Mouse (Mus musculus) heart, postnatal 4 days (tissue): Measurements from ENCODE around the gene Serpinb1b. TPM values are rescaled to one million over a fixed set of nuclear protein-coding genes. Genes with fewer than 3 reads are reported as not detected.
"Not testable (repeated sequence)": the region's sequence is repeated elsewhere in the genome, so short reads cannot be mapped to it uniquely, and the experiment has no call there.

ENCODE experiments used
- DNase-seq: peaks from one replicate; pipeline ENCODE4 v3.0.0; 2021
- total RNA-seq, 2 experiments: library from RNA; stranded (reverse); gene quantifications; 2 replicates each; pipeline ENCODE4 v1.2.3; 2021

The Serpinb1b gene
- not detected for total RNA-seq

DNA sequence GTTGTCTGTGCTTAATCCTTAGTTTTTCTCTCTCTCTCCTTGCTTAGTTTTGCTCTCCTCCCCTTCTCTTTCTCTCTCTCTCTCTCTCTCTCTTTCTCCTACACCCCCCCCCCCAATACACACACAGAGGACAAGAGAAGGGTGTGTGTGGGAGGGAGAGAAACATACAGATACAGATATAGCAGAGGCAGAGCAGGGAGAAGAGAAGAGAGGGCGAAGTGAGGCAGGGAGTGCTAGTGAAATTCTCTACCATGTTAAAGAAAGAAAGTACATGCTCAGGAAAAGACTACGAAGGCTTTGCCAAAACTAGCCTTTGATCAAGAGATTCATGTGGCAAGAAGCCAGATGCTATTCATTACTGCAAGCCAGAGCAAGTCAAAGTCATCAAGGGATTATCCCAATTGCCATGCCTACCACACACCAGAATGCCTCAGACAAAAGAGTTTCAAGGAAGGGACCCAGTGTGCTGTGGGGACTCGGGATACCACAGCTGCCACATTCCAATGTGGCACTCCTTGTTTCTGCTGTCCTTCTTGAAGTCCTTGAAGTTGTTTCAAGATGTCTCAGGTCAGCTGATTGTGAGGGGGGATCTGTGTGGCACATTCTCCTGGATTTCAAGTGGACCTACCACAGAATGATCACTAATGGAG lies at the start of gene Serpinb1b:
TSS of gene Serpinb1b (plus strand) at position 520 of the 650 bp plus-strand sequence.
- DNase-seq = no peak

DNA sequence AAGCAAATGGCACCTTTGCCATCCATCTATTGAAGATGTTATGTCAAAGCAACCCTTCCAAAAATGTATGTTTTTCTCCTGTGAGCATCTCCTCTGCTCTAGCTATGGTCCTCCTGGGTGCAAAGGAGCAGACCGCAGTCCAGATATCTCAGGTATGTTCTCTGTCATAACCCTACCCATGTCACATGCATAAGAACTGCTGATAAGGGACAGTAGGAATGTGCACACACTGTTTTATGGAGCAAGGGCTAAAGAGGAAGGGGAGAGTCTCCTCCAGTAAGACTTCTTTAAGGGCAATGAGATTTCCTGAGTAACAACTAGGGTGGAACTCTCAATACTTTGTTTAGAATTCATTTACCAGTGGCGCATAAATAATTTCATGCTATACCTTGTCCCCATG lies 48.9 kb upstream of the Serpinb1b start:
- DNase-seq = not testable (repeated sequence)

DNA sequence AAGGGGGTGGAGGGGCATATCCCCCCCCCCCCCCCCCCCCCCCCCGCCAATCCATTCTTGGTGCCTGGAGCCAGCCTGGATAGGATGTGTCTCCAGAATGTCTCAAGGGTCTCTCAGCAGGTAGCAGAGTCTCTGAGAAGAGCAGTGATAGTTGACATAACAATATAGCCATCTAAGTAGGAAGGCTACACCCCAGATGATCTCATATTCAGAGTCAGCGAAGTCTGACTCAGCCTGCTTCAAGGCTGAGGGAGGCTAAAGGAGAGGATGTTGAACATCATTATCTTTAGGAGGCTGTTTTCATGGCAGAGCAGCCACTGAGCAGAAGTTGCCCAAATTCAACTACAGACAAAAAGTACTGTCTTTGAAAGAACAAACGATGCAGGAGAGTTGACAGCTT lies 48.1 kb upstream of the Serpinb1b start:
- no peak for DNase-seq

DNA sequence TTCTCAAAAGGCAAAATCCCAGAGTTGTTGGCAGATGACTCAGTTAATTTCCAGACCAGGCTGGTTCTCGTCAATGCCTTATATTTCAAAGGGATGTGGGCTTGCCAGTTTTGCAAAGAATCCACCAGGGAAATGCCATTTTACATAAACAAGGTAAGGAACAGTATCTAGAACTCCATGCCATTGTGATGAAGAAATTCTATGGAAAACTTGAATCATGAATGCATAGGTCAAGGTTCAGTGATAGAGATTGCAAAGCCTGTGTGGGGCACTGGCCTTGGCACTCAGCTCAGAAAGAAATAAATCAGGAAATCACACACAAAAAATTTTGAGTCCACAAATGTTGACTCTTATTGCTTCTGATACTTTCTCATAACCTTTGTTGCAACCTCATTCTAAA lies 42.9 kb upstream of the Serpinb1b start:
- DNase-seq = no peak

DNA sequence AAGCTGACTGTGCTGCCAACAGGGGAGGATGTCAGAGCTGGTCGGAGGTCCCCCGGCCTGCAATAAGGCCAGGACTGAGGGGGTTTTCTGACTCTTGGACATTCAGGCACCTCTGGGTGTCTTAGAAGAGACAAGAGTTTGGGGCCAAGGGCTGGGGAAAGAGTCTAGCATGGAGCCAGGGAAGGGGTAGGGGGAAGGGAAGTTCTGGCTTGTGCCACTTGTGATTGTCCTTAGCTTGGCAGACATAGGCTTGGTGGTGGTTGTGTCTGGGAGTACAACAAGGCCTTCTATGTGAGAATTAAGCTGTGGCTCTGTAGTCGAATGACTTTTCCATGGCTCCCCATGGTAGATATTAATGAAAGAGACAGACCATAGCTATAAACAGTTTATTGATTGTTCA lies 34.8 kb upstream of the Serpinb1b start:
- no peak for DNase-seq

DNA sequence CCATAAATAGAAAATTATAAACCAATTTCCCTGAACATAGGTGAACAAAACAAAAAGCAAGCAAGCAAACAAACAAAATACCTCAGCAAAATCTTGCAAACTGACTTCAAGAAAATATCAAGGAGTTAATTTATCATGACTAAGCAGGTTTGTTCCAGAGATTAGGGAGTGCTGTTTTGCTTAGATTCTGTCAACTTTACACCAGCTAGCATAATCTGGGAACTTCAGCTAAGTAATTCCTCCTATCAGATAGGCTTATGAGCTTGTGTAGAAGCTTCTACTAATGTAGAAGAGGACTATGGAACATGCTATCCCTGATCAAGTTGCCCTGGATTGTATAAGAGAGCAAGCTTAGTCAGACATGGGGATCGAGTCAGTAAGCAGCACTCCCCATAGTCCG lies 31.1 kb upstream of the Serpinb1b start:
- DNase-seq = no peak

DNA sequence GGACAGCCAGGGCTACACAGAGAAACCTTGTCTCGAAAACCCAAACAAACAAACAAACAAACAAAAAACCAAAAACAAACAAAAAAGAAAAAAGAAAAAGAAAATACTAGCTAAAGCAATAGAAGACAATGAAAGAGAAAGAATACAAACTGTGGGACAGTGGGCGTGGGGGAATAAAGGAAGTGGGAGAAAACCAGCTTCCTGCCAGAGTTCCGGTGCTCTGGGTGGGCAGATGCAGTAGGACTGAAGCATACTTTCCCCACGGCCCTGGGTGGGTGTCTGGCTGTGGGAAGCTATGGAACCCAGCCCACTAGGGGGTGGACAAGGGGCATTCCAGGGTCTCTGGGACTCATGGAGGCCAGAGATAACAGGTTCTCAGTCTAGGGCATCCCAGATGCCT lies 30.2 kb upstream of the Serpinb1b start:
- no peak for DNase-seq

DNA sequence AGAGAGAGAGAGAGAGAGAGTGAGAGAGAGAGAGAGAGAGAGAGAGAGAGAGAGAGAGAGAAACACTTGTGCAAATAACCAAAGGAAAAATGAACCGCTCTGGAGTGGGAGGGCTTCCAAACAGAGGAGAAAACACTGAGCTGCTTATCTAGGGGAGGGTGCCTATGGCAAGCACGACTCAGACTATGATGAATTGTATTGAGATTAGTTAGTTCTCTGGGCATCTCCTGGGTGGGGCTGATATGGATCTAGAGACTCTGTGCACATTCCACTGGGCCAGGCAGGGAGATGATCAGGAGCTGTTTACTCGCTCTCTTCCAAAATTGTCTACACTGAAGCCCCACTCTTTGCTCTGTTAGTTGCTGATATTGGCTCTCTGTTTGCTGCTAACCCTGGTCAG lies 26.7 kb upstream of the Serpinb1b start:
- DNase-seq = no peak

DNA sequence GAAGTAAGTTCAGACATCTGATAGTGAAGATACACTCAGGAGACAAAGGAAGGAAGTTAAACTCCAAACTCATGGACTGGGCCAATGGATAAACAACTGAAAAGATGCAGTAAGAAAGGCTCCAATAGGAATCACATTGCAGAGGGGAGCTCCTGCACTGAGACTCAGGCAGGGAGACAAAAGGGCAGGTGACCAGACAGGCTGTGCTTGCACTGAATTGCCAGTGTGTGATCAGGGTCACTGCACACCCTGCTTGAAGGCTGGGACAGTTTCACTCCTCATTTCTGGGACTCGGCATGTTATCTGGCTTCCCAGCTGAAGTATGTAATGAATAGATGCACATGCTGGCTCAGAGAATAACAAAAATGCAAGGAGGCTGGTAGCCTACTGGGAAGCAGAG lies 15.3 kb upstream of the Serpinb1b start:
- DNase-seq = no peak

DNA sequence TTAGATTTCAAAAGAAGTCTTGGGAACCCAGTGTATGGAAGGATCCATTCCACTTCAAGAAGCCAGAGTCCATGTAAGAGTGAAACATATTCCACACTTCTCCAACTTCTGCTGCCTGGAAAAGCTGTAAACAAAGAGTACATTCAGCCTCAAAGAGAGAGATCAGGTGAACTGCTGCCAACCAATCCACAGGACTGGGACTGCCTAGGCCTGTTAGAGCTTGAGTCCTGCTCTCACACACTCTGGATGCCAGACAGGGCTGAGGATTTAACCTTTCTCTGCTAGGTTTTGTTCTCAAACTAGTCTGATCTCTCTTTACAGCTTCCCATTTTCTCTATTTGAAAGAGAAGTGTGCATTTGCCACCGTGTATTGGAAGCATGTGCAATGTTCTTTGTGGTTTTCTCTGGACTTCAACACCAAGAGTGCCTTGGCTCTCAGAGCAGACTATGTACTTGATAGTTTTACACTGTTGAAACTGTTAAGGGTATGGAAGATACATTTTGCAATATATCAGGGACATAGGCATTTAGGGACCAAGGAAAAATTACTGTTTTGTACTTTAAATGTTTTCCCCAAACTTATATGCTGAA lies 10.9 kb upstream of the Serpinb1b start:
- no peak for DNase-seq

DNA sequence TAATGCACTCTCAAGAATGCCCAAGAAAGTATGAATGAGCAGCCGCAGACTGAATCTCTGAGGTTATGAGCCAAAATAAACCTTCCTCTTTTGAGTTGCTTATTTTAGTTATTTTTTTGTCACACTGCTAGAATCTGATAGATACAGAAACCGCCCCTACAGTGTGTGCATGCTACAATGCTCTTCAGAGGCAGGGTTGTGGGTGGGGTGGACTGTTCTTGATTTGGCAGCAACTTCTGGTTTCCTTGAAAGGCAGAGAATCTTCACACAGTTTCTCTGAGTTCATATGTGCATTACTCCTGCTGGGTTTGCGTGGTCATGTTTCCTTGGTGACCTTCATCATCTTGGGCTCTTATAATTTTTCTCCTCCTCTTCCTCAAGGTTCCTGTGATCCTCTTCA lies 10.2 kb upstream of the Serpinb1b start:
- DNase-seq = no peak

DNA sequence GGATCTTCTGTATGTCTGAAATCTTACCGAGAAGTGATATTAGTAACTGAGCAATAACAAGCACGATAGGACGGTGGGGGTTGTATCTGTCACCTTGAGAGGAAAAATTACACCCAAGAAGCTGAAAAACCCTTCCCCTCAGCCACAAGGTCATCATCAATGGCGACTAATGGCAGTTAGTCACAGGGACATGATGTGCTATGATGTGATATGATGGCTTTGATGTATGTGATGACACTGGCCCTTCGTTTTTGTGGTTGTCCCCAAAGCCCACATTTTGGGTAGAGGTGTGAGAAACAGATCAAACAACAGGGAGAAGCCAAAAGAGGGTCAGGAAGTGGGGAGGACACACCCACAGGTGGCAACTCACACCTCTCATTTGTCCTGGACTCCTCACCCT lies 6.6 kb upstream of the Serpinb1b start:
- no peak for DNase-seq

DNA sequence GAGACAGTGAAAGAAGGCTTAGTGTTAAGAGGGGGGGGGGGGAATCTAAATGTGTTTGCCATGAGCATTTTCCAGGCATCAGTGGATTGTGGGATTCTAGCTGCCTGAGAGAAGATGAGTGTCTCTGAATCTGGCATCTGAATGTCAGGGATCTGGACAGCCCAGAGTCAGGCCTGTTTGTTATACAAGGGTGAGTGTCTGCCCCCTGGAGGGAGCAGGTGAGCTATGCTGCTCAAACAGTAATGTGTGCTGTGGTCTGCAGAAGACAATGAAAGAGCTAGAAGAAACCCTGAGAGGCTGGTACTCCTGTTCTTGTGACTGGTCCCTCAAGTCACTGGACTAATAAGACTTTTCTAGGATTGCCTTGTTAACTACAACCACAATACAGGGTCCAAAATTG lies 4.3 kb upstream of the Serpinb1b start:
- DNase-seq = peak; percentile 71

DNA sequence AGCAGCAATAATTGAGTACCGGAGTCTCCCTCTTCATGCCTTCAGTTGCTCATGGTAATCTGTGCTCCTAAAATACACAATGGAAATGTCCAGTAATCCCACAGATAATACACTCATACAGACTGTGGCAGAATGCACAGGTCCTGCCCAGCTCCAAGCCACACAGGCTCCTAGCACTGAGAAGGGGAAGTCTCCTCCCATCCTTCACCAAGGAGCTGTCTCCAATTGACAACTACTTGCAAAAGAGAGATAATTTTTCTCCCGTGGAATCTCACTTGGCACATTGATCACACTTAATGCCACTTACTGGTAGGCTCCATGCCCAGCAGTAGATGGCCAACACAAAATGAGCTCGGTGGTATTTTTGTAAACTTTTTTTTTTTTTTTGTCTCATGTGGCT lies 2.1 kb upstream of the Serpinb1b start:
- no peak for DNase-seq

DNA sequence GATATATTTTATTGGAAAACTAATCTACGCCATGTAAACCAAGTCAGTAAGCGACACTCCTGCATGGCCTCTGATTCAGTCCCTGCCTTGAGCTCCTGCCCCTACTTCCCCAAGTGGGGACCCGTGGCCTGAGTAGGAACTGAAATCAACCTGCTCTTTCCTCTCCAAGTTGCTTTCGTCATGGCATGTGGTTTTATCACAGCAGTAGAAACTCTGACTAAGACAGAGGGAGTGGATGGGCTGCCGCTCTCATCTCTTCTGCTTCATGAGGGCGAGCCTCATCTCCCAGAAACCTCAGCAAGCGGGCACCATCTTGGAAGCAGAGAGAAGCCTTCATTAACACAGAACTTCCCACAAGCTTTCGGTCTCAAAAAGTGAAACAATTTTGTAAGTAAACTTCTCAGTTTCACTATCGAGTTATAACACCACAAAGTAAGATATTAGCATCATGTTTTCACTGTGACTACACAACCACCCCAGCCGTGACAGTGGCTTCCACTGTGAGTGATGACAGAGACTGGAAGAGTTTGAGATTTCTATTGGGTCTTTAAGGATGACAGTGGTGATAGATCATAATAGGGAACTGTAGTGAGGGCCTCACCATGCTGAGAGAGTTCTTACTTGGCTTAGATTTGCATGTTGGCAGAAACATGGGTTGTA lies 1.2 kb upstream of the Serpinb1b start:
- DNase-seq = no peak

DNA sequence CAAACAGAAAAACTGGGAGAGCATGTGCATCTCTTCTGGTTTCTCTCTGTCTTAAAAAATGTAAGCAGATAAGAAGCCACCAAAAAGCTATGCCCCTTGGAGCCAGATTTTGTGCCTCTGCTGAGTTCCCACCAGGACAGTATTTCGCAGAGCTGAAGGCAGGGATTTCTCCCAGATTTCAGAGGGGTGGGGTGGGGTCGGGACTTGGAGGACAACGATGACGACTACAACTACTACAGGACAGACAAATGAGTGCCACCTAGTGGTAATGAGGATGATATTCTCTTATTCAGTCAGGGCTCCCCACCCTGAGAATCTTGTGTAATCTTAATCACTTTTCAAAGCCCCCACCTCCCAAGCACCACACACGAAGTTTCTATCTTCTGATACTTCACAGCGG lies 1.0 kb downstream of the Serpinb1b start:
- DNase-seq = no peak

DNA sequence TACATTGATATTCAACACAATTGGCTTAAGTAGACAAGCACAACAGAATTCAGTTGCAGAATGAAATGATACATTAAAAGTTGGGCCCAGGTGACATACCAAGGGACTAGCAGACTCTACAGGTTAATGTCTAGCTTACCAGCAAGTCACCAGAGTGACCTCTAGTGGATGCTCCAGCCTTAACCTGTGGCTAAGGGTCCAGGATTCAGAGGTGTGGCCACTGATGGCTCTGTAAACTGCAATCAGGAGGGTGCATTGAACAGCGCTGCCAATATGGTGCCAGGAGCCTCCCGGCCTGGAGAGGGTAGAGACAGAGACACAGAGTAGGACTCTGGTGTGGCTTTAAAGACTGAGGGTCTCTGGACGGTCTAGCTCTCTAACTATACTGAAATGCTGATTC lies 2.0 kb downstream of the Serpinb1b start:
- DNase-seq = peak; percentile 41

DNA sequence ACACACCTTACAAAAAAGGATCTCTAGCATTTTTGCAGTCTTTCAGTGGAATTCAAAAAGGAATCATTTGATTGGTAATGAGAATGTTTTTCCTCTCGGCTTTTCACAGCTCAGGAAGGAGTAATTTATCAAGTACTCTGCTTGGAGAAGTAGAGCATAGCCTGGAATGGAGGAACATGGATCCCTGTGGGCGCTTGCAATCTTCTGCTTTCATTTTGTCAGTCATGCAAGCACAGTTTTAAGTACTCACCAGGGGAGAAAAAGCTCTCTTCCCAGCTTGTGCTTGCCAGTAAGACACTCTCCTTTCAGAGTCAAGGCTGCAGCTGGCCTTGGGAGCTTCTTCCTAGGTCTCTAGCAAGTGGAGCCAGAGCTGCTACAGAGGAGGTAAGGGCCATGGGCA lies 5.5 kb downstream of the Serpinb1b start:
- no peak for DNase-seq

DNA sequence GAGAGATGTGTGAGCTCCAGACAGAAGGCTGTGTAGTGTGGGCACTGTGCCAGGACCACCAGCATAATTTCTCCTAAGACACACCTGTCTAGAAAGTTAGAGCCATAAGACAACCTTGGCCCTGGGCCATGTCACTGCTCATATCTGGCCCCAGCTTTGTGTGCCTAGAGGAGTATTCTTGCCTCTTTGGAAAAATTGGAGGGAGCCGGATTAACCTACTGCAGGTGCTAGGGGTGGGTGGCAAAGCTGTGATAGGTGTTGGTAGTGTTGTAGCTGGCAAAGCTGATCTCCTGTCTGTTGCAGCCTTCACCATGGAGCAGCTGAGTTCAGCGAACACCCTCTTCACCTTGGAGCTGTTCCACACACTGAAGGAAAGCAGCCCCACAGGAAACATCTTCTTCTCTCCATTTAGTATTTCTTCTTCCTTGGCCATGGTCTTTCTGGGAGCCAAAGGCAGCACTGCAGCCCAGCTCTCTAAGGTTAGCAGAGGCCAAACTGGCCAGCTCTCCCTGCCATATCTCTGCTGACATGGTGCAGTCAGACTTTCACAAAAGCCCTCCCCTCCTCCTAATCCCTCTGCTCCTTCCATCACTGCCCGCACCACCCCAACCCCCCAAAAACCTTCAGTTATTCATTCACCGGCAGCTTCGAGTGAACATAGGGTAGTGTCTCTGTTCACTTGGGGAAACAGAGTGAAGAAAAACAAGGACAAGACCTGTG lies 6.8 kb downstream of the Serpinb1b start:
- DNase-seq = no peak

DNA sequence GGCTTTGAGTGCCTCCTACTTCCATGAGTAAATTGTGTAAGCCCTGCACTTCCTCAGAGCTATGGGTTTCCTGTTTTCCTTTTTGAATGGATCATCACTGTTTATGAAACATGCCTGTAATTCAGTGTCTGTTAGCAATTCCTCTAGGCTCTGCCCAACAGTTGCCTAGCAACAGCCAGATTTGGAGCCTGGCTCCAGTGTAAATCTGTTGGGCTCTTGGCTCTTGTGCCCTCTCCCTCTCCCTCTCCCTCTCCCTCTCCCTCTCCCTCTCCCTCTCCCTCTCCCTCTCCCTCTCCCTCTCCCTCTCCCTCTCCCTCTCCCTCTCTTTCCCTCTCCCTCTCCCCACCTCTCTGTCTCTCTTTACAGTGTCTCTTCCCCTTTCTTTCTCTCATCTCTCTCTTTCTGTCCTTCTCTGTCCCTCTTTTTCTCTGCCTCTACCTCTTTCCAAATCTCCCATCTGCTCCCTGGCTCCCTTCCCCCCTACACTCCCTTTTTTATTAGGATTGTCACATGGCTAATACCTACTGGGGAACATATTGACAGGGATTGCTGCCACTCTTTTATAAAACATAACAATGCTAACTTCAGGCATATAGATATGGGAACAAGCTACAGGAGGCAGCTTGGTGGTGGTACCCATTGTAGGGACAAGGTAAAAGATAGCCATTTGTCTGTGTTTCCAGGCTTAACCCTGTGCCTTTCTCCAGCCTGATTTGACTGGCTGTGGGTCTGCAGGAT lies 7.5 kb downstream of the Serpinb1b start:
- DNase-seq = peak; percentile 21

DNA sequence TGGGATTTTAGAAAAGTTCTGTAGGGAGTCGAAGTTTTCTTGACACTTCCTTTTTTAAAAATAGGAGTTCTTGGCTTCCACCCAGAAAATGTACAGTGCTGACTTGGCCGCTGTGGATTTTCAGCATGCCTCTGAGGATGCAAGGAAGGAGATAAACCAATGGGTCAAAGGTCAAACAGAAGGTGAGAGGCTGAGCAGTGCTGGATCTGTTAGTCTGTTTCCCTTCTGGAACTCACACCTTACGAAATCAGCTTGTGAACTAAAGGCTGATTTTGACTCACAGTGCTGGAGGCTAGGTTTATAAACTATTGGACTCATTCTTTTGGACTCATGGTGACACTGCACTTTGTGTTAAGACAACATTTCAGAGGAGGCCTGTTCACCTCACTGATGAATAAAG lies 11.2 kb downstream of the Serpinb1b start:
- no peak for DNase-seq

DNA sequence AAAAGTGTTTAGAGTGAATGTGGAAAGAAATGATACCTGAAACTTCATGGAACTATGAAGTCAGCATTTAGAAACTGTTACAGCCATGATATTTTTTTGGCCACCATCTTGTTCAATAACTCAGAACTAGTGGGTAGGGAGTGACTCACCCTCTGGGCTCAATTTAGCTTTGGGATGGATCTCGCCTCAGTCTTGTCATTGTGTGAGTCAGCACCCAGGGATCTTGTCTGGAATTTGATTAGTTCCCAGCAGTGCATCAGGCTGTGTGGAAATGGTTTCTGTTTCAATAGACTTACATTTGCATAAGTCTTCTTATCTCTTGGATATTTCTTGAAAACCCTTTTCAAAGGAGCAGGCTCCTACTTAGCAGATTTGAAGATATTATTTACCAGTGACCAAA lies 12.2 kb downstream of the Serpinb1b start:
- no peak for DNase-seq

DNA sequence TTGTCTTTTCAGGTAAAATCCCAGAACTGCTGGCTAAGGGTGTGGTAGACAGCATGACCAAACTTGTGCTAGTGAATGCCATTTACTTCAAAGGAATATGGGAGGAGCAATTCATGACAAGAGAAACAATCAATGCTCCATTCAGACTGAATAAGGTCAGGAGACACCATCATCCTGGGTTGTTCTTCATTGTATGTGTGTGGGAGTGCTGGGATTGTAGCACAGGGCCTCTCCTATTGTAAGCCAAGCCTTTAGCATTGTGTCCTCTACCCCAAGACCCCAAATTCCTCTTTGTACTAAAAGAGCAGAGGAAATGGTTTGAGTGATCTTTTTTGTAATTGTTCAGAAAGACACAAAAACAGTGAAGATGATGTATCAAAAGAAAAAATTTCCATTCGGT lies 12.9 kb downstream of the Serpinb1b start:
- no peak for DNase-seq
